Mouse (Mus musculus): Measurements from ENCODE around the gene Zfhx3.

Gene Zfhx3

GRCm38 (mm10) chr8:108997334-108997733 is 1054.9 kb downstream of the Zfhx3 start:
- no peak for DNase-seq (ENCODE audit: low read depth)

- DNase-seq (ENCODE audit: low read depth): no peak
Observed at GRCm38 (mm10) chr8:108999297-109000249, 1057.1 kb downstream of the Zfhx3 start.

- DNase-seq (ENCODE audit: low read depth): no peak
Observed at GRCm38 (mm10) chr8:109001031-109001430, 1058.6 kb downstream of the Zfhx3 start.

GRCm38 (mm10) chr8:109001923-109002322 is 1059.5 kb downstream of the Zfhx3 start:
- no peak for DNase-seq (ENCODE audit: low read depth)

- no peak for DNase-seq (ENCODE audit: low read depth)
Observed at GRCm38 (mm10) chr8:109006986-109007385, 1064.5 kb downstream of the Zfhx3 start.

All from naive thymus-derived CD4-positive, alpha-beta T cell, adult 2 months (primary cell).